Mouse (Mus musculus) CD4-positive naive resting alpha-beta T cell, adult 57 days (primary cell): Measurements from ENCODE around the gene Lipt1. TPM values are rescaled to one million over a fixed set of nuclear protein-coding genes. Genes with fewer than 3 reads are reported as not detected.

Experiments
- total RNA-seq: library from RNA; stranded (reverse); gene quantifications from one replicate; pipeline ENCODE4 v1.2.4, GENCODE M21; 2023

Lipt1 gene
- 1.5 TPM for total RNA-seq

GRCm38 (mm10) chr1:37871704-37872103 is at the start of gene Lipt1:
Gene Lipt1, plus strand, starts transcription at chr1:37871738.

GRCm38 (mm10) chr1:37866286-37866685 is 5.3 kb upstream of the Lipt1 start, which contains the start of gene Tsga10:
Gene Tsga10, minus strand, starts transcription at chr1:37866429.

GRCm38 (mm10) chr1:37890025-37890652 is 18.6 kb downstream of the Lipt1 start, which contains the start of the genes Mitd1 and Mrpl30:
Gene Mitd1, minus strand, starts transcription at chr1:37890411.
Gene Mrpl30, plus strand, starts transcription at chr1:37890477.

GRCm38 (mm10) chr1:37916393-37916792 is 44.9 kb downstream of the Lipt1 start, which contains the start of gene Lyg2:
Gene Lyg2, minus strand, starts transcription at chr1:37916493.

Other genes with a start within 250 kb of the Lipt1 start
- gene 2010300C02Rik, start 151.7 kb upstream of the Lipt1 start, total RNA-seq = 1.6 TPM
- gene Tsga10, start 5.3 kb upstream of the Lipt1 start, total RNA-seq = 3.0 TPM
- gene Mitd1, start 18.7 kb downstream of the Lipt1 start, total RNA-seq = 30.9 TPM
- gene Mrpl30, start 18.7 kb downstream of the Lipt1 start, total RNA-seq = 149 TPM
- not detected for gene Lyg2, start 44.8 kb downstream of the Lipt1 start, total RNA-seq
- not detected for gene Lyg1, start 86.0 kb downstream of the Lipt1 start, total RNA-seq
- 65.1 TPM for gene Txndc9, start 126.2 kb downstream of the Lipt1 start, total RNA-seq
- gene Eif5b, start 126.3 kb downstream of the Lipt1 start, total RNA-seq = 38.3 TPM